Mouse (Mus musculus): ENCODE results near the gene Tcf12.

DNA sequence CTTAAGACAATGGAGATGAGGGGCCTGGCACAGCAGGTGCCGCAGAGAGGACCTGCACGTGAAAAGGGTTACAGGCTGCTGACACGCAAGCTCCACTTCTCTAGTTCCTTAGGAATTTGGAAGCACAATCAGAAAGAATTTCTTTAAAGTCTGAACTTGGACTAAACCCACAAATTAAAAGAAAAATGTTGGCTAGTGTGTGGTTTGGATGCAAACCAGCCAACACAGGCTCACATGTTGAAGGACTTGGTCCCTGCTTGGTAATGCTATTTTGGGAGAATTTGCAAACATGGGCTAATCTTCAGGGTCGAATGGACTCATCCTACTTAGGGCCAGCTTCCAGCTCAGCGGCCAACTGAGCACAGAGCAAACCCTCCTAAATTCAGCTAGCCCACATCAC, 313.5 kb downstream of the Tcf12 start:
- TF ChIP-seq CTCF (IDR thresholded peaks at IDR 0.05; ENCODE audit: low read depth) (no peak), EP300 (IDR thresholded peaks at IDR 0.05; ENCODE audit: low read depth) (no peak)
